Mouse (Mus musculus) megakaryocyte, embryonic 14.5 days (primary cell): Measurements from ENCODE around the gene Ahnak2.

Source experiments
- FLI1 ChIP-seq: IDR thresholded peaks from 2 replicates; pipeline ENCODE4 v1.6.1; 2012; ENCODE audit warnings: low read length, inconsistent platforms, mixed read lengths
- GATA1 ChIP-seq: IDR thresholded peaks from 3 replicates; pipeline ENCODE4 v1.6.1; 2012; ENCODE audit warnings: mixed read lengths, low read length, inconsistent platforms, borderline replicate concordance

DNA sequence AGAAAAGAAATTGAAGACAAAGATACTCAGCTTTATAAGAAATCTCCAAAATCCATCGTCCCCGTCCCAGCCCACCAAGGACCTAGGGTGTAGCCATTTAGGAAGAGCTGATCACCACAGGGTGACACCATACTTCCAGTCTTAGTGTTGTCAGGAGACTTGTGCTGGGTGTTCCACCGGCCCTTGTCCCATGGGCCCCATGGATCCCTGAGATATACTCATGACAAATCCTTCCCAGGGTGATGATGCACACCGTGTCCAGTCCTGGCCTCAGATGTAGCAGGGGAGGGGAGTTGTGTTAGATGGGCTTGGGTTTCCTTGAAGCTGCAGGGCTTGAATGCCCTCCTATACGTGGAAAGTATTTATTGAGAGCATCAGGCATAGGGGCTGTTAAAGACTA is 44.6 kb downstream of the Ahnak2 start:
- TF ChIP-seq GATA1 = no peak
- no peak for TF ChIP-seq FLI1
